Mouse (Mus musculus) heart, embryonic 15.5 days (tissue): ENCODE measurements at regions not wholly inside any gene's neighbourhood (a gene's known extent, or its start where the extent isn't known, plus 50 kb on each side); places are given as distances from the start of the nearest gene placed in this dataset.
"Not testable (repeated sequence)": the region's sequence is repeated elsewhere in the genome, so short reads cannot be mapped to it uniquely, and the experiment has no call there.

Experiments used
- ATAC-seq: fragments of 200-750 bp; cut with Nextera tagmentation; replicated peaks from 2 replicates; pipeline ENCODE4 v1.8.0; 2017; ENCODE audit warnings: low read depth, moderate TSS enrichment; ENCODE audit not compliant: insufficient number of reproducible peaks, insufficient read depth, low FRiP score
- H3K27ac ChIP-seq: fragments of 300-500 bp; sonication (generic); 2 replicates; pipeline ENCODE4 v1.5.1; 2015; ENCODE audit warnings: mild to moderate bottlenecking, inconsistent platforms
- H3K27me3 ChIP-seq: fragments of 300-500 bp; sonication (generic); 2 replicates; pipeline ENCODE4 v1.6.1; 2015; ENCODE audit warnings: inconsistent platforms
- H3K36me3 ChIP-seq: fragments of 300-500 bp; sonication (generic); 2 replicates; pipeline ENCODE4 v1.6.1; 2015; ENCODE audit warnings: mild to moderate bottlenecking, inconsistent platforms
- H3K4me1 ChIP-seq: fragments of 300-500 bp; sonication (generic); replicated peaks from 2 replicates; pipeline ENCODE4 v1.6.1; 2015; ENCODE audit warnings: inconsistent platforms
- H3K4me2 ChIP-seq: fragments of 300-500 bp; sonication (generic); 2 replicates; pipeline ENCODE4 v1.6.1; 2015; ENCODE audit warnings: inconsistent platforms, mild to moderate bottlenecking, moderate library complexity
- H3K4me3 ChIP-seq: fragments of 300-500 bp; sonication (generic); 2 replicates; pipeline ENCODE4 v1.5.1; 2015; ENCODE audit warnings: mild to moderate bottlenecking, inconsistent platforms
- H3K9ac ChIP-seq: fragments of 300-500 bp; sonication (generic); 2 replicates; pipeline ENCODE4 v1.6.1; 2015; ENCODE audit warnings: mild to moderate bottlenecking, inconsistent platforms
- H3K9me3 ChIP-seq: fragments of 300-500 bp; sonication (generic); replicated peaks from 2 replicates; pipeline ENCODE4 v1.6.1; 2016; ENCODE audit warnings: inconsistent platforms
- WGBS: fragments of 180-500 bp; shearing (Covaris S2); methylation state at CpG from one replicate; pipeline ENCODE4 v1.1.7; 2015; ENCODE audit warnings: mixed read lengths; 5-methylcytosine and 5-hydroxymethylcytosine counted together

DNA sequence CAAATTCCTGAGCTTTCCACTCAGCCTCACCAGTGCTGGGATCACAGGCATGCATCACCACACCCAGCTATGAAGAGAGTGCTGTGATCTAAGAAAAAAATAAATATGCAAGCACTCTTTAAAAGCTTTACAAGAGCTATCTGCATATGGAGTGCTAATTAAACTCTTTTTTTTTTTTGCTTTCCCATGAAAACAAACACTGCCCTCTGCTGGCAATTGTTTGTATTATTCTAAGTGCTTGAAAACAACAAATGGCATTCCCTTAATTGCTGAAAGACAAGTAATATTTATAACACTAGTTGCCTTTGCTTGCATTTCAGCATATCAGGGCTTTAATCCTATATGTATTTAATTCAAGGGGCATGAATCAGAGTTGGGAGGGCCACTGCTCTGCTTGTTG, 91.8 kb downstream of the 5730507C01Rik start:
- not testable (repeated sequence) for H3K36me3 ChIP-seq, H3K27me3 ChIP-seq, H3K27ac ChIP-seq, H3K4me2 ChIP-seq, H3K9me3 ChIP-seq, ATAC-seq, H3K4me3 ChIP-seq, H3K4me1 ChIP-seq, H3K9ac ChIP-seq

- H3K27ac ChIP-seq, result peak overlapping the region; percentile 77
- H3K4me3 ChIP-seq, result peak overlapping the region; percentile 72
- H3K27me3 ChIP-seq, result no peaks in the 10 kb centered on the region
- under 1% methylated on average over 35 of the region's 38 CpGs for WGBS
- no peaks in the 10 kb centered on the region for H3K9me3 ChIP-seq
- H3K4me2 ChIP-seq, result peak overlapping the region; percentile 74
- peak overlapping the region; percentile 72 for H3K9ac ChIP-seq
- peak; percentile 94 for ATAC-seq
- H3K36me3 ChIP-seq, result no peaks in the 10 kb centered on the region
- no peaks in the 10 kb centered on the region for H3K4me1 ChIP-seq
Observed at GRCm38 (mm10) chr12:18609835-18610234, 95.5 kb downstream of the 5730507C01Rik start.

- not testable (repeated sequence) for ATAC-seq, H3K27me3 ChIP-seq, H3K27ac ChIP-seq, H3K4me1 ChIP-seq, H3K36me3 ChIP-seq, H3K9me3 ChIP-seq
- Histone ChIP-seq H3K4me2 (peak overlapping the region; percentile 74), H3K4me3 (peak overlapping the region; percentile 72), H3K9ac (peak overlapping the region; percentile 72)
- WGBS, result under 1% methylated on average over 24 of the region's 24 CpGs
Observed at GRCm38 (mm10) chr12:18610581-18610980, 96.3 kb downstream of the 5730507C01Rik start.
